Mouse (Mus musculus) kidney, adult 2 months (tissue): Measurements from ENCODE around the gene Dhh.

Experiments used
- CTCF ChIP-seq: fragments of 200-500 bp; conservative IDR thresholded peaks from 2 replicates; pipeline ENCODE4 v1.5.1; 2011; ENCODE audit warnings: low read depth, mild to moderate bottlenecking, control low read depth, low read length, moderate library complexity, mixed read lengths; ENCODE audit not compliant: insufficient read depth, insufficient read length
- POLR2A ChIP-seq: fragments of 200-500 bp; IDR thresholded peaks from one replicate; pipeline ENCODE4 v1.6.1; 2011; ENCODE audit warnings: low read depth, low read length, control low read depth

- TF ChIP-seq POLR2A (no peak), CTCF (no peak)
These were observed 24.2 kb upstream of the Dhh start for GRCm38 (mm10) chr15:98922581-98922980.
